Mouse (Mus musculus) olfactory bulb, adult 2 months (tissue): ENCODE data around the gene Eml2.

Source experiments
- CTCF ChIP-seq: fragments of 200-500 bp; IDR thresholded peaks from 2 replicates; pipeline ENCODE4 v1.5.1; 2012; ENCODE audit warnings: low read depth, mild to moderate bottlenecking, low read length, moderate library complexity; ENCODE audit not compliant: insufficient read depth
- POLR2A ChIP-seq: fragments of 200-500 bp; IDR thresholded peaks from 2 replicates; pipeline ENCODE4 v1.6.1; 2012; ENCODE audit warnings: mild to moderate bottlenecking, low read depth, low read length, moderate library complexity; ENCODE audit not compliant: insufficient read depth

DNA sequence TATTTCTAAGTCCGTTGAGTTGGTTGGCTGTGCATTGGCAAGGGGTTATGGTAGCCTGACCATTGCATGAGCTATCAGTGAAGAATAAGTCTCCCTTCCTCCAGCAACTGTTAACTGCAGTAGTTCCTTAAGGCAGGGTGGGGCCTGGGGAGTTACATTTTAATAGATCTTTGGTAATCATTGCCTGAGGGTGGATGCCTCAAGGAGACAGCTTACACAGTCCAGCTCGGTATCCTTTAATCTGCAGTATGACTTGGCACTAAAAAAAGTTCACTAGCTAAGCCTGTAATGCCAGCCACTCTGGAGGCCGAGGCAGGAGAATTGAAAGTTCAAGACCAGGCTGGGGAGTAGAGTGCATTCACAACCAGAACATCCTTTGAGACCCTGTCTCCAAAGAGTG lies 55.6 kb downstream of the Eml2 start:
- TF ChIP-seq CTCF (no peak), POLR2A (no peak)
